Mouse (Mus musculus) urinary bladder, postnatal 25 days (tissue): ENCODE data around the gene Slc24a2.
A peak's percentile ranks its signal among the peaks of the same experiment; 100 is the strongest.

Source experiments
- DNase-seq: peaks from one replicate; pipeline ENCODE4 v3.0.0; 2022; ENCODE audit warnings: low spot score

Gene Slc24a2

DNA sequence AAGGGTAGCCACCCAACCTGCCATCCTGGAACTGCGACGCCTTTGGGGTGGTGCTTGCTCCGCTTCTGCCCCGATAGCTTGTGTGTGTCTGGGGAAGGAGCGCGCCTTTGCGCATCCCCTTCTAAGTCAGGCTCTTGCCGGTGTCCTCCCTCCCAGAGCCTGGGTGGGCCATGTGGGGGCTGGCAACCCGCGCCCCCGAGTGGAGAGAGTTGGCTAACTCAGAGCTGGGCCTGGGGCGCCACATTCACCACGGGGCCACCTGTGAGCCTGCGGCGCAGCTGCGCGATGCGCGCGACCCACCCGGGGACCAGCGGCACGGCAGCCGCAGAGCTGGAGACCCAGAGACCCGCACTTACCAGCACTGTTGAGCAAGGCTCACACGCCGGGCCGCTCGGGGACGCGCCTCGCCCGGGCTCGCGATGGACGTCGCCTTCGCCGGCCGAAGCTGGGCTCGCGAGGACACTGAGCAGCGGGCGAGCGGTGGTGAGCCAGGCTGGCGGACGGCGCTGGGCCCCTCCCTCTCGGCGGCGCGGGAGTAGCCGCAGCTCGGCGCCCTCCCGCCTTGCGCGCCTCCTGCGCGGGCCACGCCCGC is at the start of gene Slc24a2:
Gene Slc24a2 (minus strand): TSS at position 518 of the 592 bp plus-strand sequence.
- DNase-seq, result peak; percentile 12

DNA sequence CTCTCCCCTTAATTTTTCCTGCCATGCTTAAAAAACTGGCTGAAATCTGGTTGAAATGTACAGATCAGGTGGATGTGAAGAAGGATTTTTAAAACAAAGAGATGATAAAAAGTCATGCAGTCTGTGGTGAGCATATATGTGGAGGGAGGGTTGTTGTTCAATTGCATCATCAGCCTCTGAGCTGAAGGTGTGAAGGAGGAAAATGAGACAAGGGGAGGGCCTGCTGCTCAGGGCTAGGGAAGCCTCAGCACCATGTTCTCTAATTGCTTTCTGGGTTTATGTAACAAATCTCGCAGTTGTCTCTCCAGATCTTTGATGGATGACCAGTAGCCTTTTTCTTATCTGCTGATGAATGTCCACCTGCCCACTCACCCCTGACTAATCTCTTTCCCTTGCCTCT is 44.5 kb upstream of the Slc24a2 start:
- no peak for DNase-seq

GRCm38 (mm10) chr4:87274276-87274675 is 44.0 kb upstream of the Slc24a2 start:
- DNase-seq, result no peak

- no peak for DNase-seq
Observed at GRCm38 (mm10) chr4:87273476-87273875, 43.2 kb upstream of the Slc24a2 start.

DNA sequence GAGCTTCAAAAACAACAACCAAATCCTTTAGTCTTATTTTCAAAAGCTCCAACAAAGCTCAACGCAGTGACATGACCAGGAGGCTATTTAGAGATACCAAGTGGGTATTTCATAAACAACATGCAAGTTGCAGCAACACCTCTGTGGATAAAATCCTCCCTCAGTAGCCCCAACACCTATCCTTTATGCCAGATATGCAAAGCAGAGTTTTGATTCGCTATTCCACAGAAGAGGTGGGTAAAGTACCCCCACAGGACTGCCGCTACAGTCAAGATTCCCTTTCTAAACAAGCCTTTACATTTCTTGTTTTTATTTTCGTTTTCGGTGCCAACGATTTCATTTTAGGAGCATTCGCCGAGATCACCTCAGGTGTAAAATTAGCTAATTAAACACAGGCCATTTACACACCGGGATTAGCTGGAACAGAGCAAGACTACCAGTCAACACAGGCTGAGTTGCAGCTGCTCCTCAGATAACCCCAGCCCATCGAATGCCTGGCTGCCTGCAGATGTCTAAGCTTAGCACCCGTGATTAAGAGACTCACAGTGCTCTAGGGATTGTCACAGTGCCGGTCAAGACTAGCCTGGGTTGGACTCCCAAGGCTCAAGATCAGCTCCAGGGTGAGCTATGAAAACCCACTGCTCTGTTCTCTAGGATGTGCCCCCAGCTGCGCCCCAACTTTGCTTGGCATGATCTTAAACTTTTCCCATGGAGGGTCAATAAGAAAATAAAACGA is 885 bp downstream of the Slc24a2 start:
- DNase-seq, result no peak

- no peak for DNase-seq
Observed at GRCm38 (mm10) chr4:87221586-87221985, 8.7 kb downstream of the Slc24a2 start.

- DNase-seq, result no peak
Observed at GRCm38 (mm10) chr4:87218196-87218595, 12.1 kb downstream of the Slc24a2 start.

- no peak for DNase-seq
Observed at GRCm38 (mm10) chr4:87211344-87211978, 18.8 kb downstream of the Slc24a2 start.

DNA sequence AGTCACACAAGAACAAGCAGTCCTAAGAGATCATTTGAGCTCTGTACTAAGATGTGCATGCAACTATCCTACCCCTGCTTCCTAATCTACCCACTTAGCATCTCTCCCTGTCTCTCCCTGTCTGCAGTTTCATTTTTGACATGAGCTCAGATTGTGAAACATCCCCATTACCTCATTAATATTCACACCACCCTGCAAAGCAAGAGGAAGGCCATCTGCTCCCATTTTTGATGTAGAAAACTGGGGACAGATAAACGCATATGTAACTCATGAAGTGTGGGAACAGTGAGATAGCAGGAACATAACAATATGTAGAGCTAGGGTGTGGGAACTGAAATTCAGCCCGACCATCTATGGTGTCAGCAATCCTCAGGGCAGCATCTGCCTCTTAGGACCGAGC is 19.7 kb downstream of the Slc24a2 start:
- no peak for DNase-seq

- DNase-seq, result no peak
Observed at GRCm38 (mm10) chr4:87202081-87202480, 28.2 kb downstream of the Slc24a2 start.

DNA sequence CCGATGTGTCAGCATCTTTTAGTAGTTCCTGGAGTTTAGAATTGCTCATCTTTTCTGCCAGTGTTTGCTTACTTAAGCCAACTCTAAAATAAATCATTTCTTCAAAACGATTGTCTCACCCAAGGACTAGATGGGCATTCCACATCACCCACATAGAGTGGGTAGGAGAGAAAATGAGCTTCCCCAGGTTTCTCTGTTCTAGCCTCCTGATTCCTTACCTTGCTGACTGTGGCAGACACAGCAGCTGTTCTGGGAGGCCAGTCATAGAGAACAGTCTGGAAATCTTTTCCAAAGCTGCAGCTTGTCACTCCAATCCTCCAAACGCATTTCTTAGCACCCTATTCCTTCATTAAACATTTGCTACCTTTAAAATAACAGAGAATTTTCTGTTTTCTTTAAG is 29.0 kb downstream of the Slc24a2 start:
- DNase-seq, result no peak

DNA sequence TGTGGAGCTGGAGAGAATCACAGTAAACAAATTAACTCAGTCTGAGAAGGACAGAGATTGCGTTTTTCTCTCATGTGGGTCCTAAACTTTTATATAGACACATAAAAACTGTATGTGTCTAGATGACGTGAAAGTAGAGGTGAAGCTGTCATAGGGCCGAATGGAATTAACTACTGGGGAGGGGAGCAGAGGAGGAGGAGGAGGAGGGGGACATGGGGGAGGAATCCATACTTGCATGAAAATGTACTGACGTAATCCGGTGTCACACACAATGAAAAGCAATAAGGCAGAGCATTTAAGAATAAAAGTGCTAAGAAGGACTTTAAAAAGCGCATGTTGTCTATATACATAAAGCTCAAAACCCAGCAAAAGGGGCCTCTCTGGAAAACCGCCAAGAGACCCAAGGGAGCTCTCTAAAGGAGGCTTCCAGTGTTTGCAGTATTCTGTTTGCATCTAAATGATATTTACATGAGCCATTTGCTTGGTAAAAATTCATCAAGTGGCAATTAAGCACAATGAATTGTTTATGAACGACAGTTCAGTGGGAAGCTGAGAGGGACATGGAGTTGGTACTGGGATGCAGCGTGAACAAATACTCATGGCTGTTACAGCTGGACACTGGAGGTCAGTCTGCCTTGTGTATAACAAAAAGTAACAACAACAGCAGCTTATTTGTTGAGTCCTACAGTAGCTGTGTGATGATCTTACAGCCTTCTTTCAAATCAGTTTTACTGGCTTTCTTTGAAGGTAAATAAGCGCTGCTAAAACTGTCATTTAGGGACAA is 45.9 kb downstream of the Slc24a2 start:
- DNase-seq, result no peak

DNA sequence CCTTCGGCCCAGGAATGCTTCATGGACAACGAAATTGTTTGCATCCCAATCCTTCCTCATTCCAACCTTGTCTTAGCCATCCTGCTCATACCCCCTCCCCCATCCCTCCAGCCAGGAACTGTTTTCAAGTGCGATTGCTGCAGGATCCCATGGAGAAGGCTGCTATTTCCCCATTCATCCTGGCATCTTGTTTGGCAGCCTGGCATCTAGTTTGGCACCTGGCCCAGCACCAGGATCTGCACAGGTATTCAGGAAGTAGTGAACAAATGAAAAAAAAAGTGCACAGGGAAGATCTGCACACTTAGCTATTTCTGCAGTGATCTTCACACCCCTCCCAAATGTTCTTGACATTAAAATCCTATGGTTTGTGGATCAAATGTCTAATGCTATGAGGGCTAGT is 53.2 kb downstream of the Slc24a2 start:
- DNase-seq, result no peak

GRCm38 (mm10) chr4:87163945-87164344 is 66.3 kb downstream of the Slc24a2 start:
- no peak for DNase-seq

- no peak for DNase-seq
Observed at GRCm38 (mm10) chr4:87158053-87158452, 72.2 kb downstream of the Slc24a2 start.

DNA sequence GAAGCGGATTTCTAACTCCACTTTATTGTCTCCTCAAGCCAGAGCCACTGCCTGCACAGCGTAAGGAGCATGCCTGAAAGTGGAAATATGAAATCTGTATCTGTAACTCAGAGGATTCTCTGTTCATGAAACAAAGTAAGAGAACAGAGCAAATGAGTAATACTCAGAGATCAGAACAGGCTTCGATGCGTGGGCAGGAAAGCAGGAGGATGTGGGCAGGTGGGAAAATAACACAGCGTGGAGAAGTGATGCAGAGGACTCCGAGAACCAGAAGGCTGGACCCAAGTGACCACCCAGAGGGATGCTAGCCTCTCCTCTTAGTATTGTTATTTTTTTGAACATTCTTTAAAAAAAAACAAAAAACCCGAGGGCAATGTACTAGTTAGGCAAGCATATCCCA is 78.3 kb downstream of the Slc24a2 start:
- no peak for DNase-seq

DNA sequence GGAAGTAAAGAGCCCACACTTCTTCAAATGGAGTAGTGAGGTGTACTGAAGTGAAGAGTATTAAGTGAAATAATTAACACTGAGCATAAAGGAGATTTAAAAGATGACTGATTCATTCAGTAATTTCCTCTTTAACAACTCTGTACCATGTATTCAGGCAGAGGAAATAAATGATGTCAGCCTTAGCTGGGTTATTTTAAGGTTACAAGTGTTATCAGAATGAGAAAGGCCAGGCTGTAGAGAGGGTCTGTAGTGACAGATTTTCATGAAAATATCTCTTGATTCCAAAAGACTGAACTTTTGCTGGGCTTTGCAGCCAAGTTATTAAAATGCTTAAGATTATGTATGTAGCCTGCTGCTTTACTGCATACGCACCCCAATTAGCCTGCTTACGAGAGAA is 80.7 kb downstream of the Slc24a2 start:
- no peak for DNase-seq

GRCm38 (mm10) chr4:87141590-87142365 is 88.5 kb downstream of the Slc24a2 start:
- DNase-seq, result no peak

GRCm38 (mm10) chr4:87140901-87141300 is 89.4 kb downstream of the Slc24a2 start:
- DNase-seq, result no peak

GRCm38 (mm10) chr4:87132525-87132924 is 97.8 kb downstream of the Slc24a2 start:
- DNase-seq, result no peak

DNA sequence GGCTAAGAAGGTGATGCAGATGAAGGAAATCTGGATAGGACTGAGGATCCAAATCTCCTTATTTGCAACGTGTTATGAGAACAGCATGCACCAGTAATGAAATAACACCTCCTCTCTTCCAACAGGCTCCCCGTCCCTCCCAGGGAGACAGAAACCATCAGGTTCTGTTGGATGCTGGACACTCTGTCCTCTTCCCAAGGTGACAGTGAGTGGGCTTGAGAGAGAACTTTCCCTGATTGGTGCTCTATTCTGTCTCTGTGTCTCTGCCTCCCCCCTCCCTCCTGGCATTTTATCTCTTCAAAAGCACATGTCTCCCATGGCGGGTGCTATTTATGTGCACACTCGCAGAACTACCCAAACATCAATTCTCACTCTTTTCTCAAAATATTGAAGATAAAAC is 103.5 kb downstream of the Slc24a2 start:
- DNase-seq, result no peak

- DNase-seq, result no peak
Observed at GRCm38 (mm10) chr4:87119758-87120157, 110.5 kb downstream of the Slc24a2 start.
